Mouse (Mus musculus): ENCODE data around the gene Tmem265.

DNA sequence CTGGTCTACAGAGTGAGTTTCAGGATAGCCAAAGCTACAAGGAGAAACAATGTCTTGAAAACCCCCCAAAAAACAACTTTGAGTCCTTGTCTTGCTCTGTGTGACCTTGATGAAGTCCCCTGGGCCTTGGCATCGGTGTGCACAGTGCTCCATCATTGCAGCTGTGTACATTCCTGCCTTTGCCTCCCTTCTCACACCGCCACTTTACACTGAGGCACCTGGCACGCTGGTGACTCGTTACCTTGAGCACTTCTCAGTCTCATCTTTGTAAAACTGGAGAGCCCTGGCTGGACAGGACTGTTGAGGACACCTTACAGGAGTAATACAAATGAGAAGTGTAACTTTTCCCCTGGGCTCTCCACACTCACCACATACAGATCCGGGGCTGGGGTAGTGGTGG is 26.0 kb downstream of the Tmem265 start:
- TF ChIP-seq POLR2A (IDR thresholded peaks at IDR 0.05; ENCODE audit: borderline replicate concordance, insufficient read depth, low read length) (no peak), CTCF (IDR thresholded peaks at IDR 0.05; ENCODE audit: borderline replicate concordance, insufficient read depth, low read depth, low read length) (no peak)

Data from cerebellum, adult 2 months (tissue).